Mouse (Mus musculus): ENCODE measurements around the gene Itm2c.

Itm2c gene

GRCm38 (mm10) chr1:85894231-85894747 is at the start of gene Itm2c:
Gene Itm2c (plus strand): TSS chr1:85894281.
- CTCF ChIA-PET = no interaction called here

GRCm38 (mm10) chr1:85844981-85845380 is 49.1 kb upstream of the Itm2c start:
- CTCF ChIA-PET = no interaction called here

- CTCF ChIA-PET = no interaction called here
Observed at GRCm38 (mm10) chr1:85845476-85845875, 48.6 kb upstream of the Itm2c start.

GRCm38 (mm10) chr1:85849016-85849415 is 45.1 kb upstream of the Itm2c start:
- CTCF ChIA-PET = no interaction called here

- CTCF ChIA-PET = no interaction called here
Observed at GRCm38 (mm10) chr1:85850851-85851250, 43.2 kb upstream of the Itm2c start.

GRCm38 (mm10) chr1:85852996-85853689 is 40.9 kb upstream of the Itm2c start:
- CTCF ChIA-PET = interaction anchor here (0.6 to 0.7 kb wide), 4 partner anchors 15 to 116 kb away, joined by 5 to 12 read pairs (median 6); no protein-coding TSS in a partner anchor

GRCm38 (mm10) chr1:85853865-85854264 is 40.2 kb upstream of the Itm2c start:
- CTCF ChIA-PET = interaction anchor here (0.6 kb wide), 1 partner anchor 15 kb away, joined by 7 read pairs; no protein-coding TSS in a partner anchor

GRCm38 (mm10) chr1:85854475-85854874 is 39.6 kb upstream of the Itm2c start:
- CTCF ChIA-PET = no interaction called here

GRCm38 (mm10) chr1:85856266-85856665 is 37.8 kb upstream of the Itm2c start:
- CTCF ChIA-PET = interaction anchor here (0.6 to 0.7 kb wide), 2 partner anchors 80 to 102 kb away, joined by 4 to 20 read pairs; no protein-coding TSS in a partner anchor

GRCm38 (mm10) chr1:85857261-85857754 is 36.8 kb upstream of the Itm2c start:
- CTCF ChIA-PET = interaction anchor here (0.6 kb wide), 2 partner anchors 26 to 358 kb away, joined by 3 to 4 read pairs; no protein-coding TSS in a partner anchor

GRCm38 (mm10) chr1:85864383-85864782 is 29.7 kb upstream of the Itm2c start:
- CTCF ChIA-PET = no interaction called here

GRCm38 (mm10) chr1:85870001-85870400 is 24.1 kb upstream of the Itm2c start:
- CTCF ChIA-PET = no interaction called here

- CTCF ChIA-PET = no interaction called here
Observed at GRCm38 (mm10) chr1:85870546-85870945, 23.5 kb upstream of the Itm2c start.

GRCm38 (mm10) chr1:85882003-85882402 is 12.1 kb upstream of the Itm2c start:
- CTCF ChIA-PET = no interaction called here

- CTCF ChIA-PET = no interaction called here
Observed at GRCm38 (mm10) chr1:85887221-85887620, 6.9 kb upstream of the Itm2c start.

GRCm38 (mm10) chr1:85894748-85895360 is 773 bp downstream of the Itm2c start:
- CTCF ChIA-PET = interaction anchor here (0.7 kb wide), 1 partner anchor 476 kb away, joined by 4 read pairs; no protein-coding TSS in a partner anchor

- CTCF ChIA-PET = interaction anchor here (0.7 kb wide), 1 partner anchor 475 kb away, joined by 4 read pairs; no protein-coding TSS in a partner anchor
Observed at GRCm38 (mm10) chr1:85895391-85895837, 1.3 kb downstream of the Itm2c start.

- CTCF ChIA-PET = no interaction called here
Observed at GRCm38 (mm10) chr1:85896110-85896509, 2.0 kb downstream of the Itm2c start.

GRCm38 (mm10) chr1:85896781-85897700 is 3.0 kb downstream of the Itm2c start:
- CTCF ChIA-PET = no interaction called here

GRCm38 (mm10) chr1:85897901-85898760 is 4.0 kb downstream of the Itm2c start:
- CTCF ChIA-PET = no interaction called here

Data from spleen, embryonic (tissue).